Mouse (Mus musculus) CH12.LX (cell line): ENCODE measurements around the gene Olfr222.

Experiments used
- CTCF ChIP-seq, 2 experiments: IDR thresholded peaks in 1 of 2; conservative IDR thresholded peaks in 1 of 2; 2 replicates each; pipeline ENCODE4 v1.5.1; 2011 to 2012; ENCODE audit warnings: low read depth in 2 of 2, low read length in 2 of 2, improper control_type of control experiment in 1 of 2, inconsistent platforms in 1 of 2, mild to moderate bottlenecking in 1 of 2, moderate library complexity in 1 of 2
- EP300 ChIP-seq: IDR thresholded peaks from 2 replicates; pipeline ENCODE4 v1.6.1; 2011; ENCODE audit warnings: low read length, improper control_type of control experiment
- ETS1 ChIP-seq: conservative IDR thresholded peaks from 2 replicates; pipeline ENCODE4 v1.6.1; 2012; ENCODE audit warnings: low read depth, mild to moderate bottlenecking, inconsistent platforms, low read length, improper control_type of control experiment, moderate library complexity
- MAFK ChIP-seq: IDR thresholded peaks from 2 replicates; pipeline ENCODE4 v1.6.1; 2011; ENCODE audit warnings: low read length, improper control_type of control experiment; ENCODE audit not compliant: insufficient replicate concordance
- MYC ChIP-seq: IDR thresholded peaks from 2 replicates; pipeline ENCODE4 v1.6.1; 2011; ENCODE audit warnings: low read depth, mild to moderate bottlenecking, improper control_type of control experiment, low read length
- PAX5 ChIP-seq: IDR thresholded peaks from 2 replicates; pipeline ENCODE4 v1.6.1; 2012; ENCODE audit warnings: low read length, inconsistent platforms, mixed read lengths
- POLR2A ChIP-seq: IDR thresholded peaks from 2 replicates; pipeline ENCODE4 v1.6.1; 2011; ENCODE audit warnings: low read depth, mild to moderate bottlenecking, improper control_type of control experiment, low read length
- POLR2AphosphoS2 ChIP-seq: IDR thresholded peaks from 2 replicates; pipeline ENCODE4 v1.6.1; 2011; ENCODE audit warnings: low read depth, low read length, improper control_type of control experiment
- TBP ChIP-seq: conservative IDR thresholded peaks from 2 replicates; pipeline ENCODE4 v1.6.1; 2011; ENCODE audit warnings: low read depth, low read length, improper control_type of control experiment
- ZKSCAN1 ChIP-seq: IDR thresholded peaks from 2 replicates; pipeline ENCODE4 v1.6.1; 2012; ENCODE audit warnings: low read depth, inconsistent platforms, low read length, improper control_type of control experiment, borderline replicate concordance

DNA sequence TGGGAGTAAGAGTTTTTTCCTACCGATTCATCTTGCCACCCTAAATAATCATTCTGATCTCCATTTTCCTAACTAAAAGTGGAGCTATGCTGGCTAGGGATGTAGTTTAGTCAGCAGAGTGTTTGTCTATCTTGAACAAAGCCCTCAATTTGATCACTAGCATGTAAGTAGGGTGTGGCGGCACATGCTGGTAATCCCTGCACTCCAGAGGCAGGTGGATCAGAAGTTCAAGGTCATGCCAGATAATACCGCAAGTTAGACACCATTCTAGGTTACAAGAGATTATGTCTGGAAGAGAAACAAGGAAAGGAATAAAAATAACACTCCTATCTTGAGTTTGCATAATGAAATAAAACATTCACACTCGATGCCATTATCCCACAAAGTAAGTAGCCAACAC is 13.7 kb downstream of the Olfr222 start:
- TF ChIP-seq POLR2AphosphoS2, result no peak
- TF ChIP-seq MYC, result no peak
- no peak for TF ChIP-seq POLR2A
- TF ChIP-seq CTCF (conservative IDR thresholded peaks at IDR 0.05 in 1 of 2, IDR thresholded peaks at IDR 0.05 in 1 of 2; ENCODE audit: low read depth in 2 of 2, low read length in 2 of 2), result no peak
- TF ChIP-seq EP300, result no peak
- no peak for TF ChIP-seq PAX5
- no peak for TF ChIP-seq MAFK
- no peak for TF ChIP-seq ETS1
- TF ChIP-seq TBP, result no peak
- no peak for TF ChIP-seq ZKSCAN1
